Mouse (Mus musculus): Measurements from ENCODE around the gene P4hb. TPM values are rescaled to one million over a fixed set of nuclear protein-coding genes. Genes with fewer than 3 reads are reported as not detected.

Gene P4hb
- polyA plus RNA-seq, 1 experiment from 2014 or later: 635 TPM

- Histone ChIP-seq H3K36me3 (ENCODE audit: insufficient read depth, low read length) (peaks cover 30% of the 10 kb centered on the region), H3K27me3 (ENCODE audit: insufficient read depth, low read length) (no peaks in the 10 kb centered on the region), H3K4me1 (replicated peaks; ENCODE audit: insufficient read depth, low read length) (peaks cover 6% of the 10 kb centered on the region; the same call in 1 of the 2 replicates), H3K27ac (peak overlapping the region; percentile 82), H3K9ac (ENCODE audit: low read depth, low read length) (peak overlapping the region; percentile 72), H3K4me3 (replicated peaks; ENCODE audit: low read depth, low read length) (peak overlapping the region; percentile 74), H3K4me2 (ENCODE audit: low read length) (peak overlapping the region; percentile 62), H3K9me3 (replicated peaks; ENCODE audit: low read length) (no peaks in the 10 kb centered on the region)
- TF ChIP-seq CTCF (IDR thresholded peaks at IDR 0.05; ENCODE audit: low read depth): no peak
- peak; percentile 20 for DNase-seq (ENCODE audit: low spot score)
- WGBS: 43% methylated on average over 4 of the region's 4 CpGs
- no peak; the same call in 1 of the 2 replicates for ATAC-seq (replicated peaks; ENCODE audit: low FRiP score, low read depth)
Observed at GRCm38 (mm10) chr11:120616617-120617294, 43.7 kb upstream of the P4hb start.

GRCm38 (mm10) chr11:120615606-120616203 lies 42.7 kb upstream of the P4hb start:
- peaks cover 34% of the 10 kb centered on the region for H3K36me3 ChIP-seq (ENCODE audit: insufficient read depth, low read length)
- H3K4me1 ChIP-seq (replicated peaks; ENCODE audit: insufficient read depth, low read length): peaks cover 6% of the 10 kb centered on the region; the same call in 1 of the 2 replicates
- no peak overlapping the region for H3K4me3 ChIP-seq (replicated peaks; ENCODE audit: low read depth, low read length)
- H3K27ac ChIP-seq: no peak overlapping the region
- WGBS: 91% methylated on average over 11 of the region's 11 CpGs
- H3K4me2 ChIP-seq (ENCODE audit: low read length): no peak overlapping the region
- ATAC-seq (replicated peaks; ENCODE audit: low FRiP score, low read depth) (no peak), DNase-seq (ENCODE audit: low spot score) (no peak)
- no peak overlapping the region for H3K9ac ChIP-seq (ENCODE audit: low read depth, low read length)
- no peak for TF ChIP-seq CTCF (IDR thresholded peaks at IDR 0.05; ENCODE audit: low read depth)
- no peaks in the 10 kb centered on the region for H3K9me3 ChIP-seq (replicated peaks; ENCODE audit: low read length)
- no peaks in the 10 kb centered on the region for H3K27me3 ChIP-seq (ENCODE audit: insufficient read depth, low read length)

- Histone ChIP-seq H3K27me3 (ENCODE audit: insufficient read depth, low read length) (no peaks in the 10 kb centered on the region), H3K9me3 (replicated peaks; ENCODE audit: low read length) (no peaks in the 10 kb centered on the region), H3K4me1 (replicated peaks; ENCODE audit: insufficient read depth, low read length) (peaks cover 6% of the 10 kb centered on the region; the same call in 1 of the 2 replicates), H3K4me2 (ENCODE audit: low read length) (no peak overlapping the region), H3K9ac (ENCODE audit: low read depth, low read length) (no peak overlapping the region), H3K27ac (no peak overlapping the region), H3K4me3 (replicated peaks; ENCODE audit: low read depth, low read length) (no peak overlapping the region), H3K36me3 (ENCODE audit: insufficient read depth, low read length) (peaks cover 32% of the 10 kb centered on the region)
- 93% methylated on average over 6 of the region's 6 CpGs for WGBS
- no peak for TF ChIP-seq CTCF (IDR thresholded peaks at IDR 0.05; ENCODE audit: low read depth)
- ATAC-seq (replicated peaks; ENCODE audit: low FRiP score, low read depth) (no peak), DNase-seq (ENCODE audit: low spot score) (no peak)
Observed at GRCm38 (mm10) chr11:120615167-120615566, 42.1 kb upstream of the P4hb start.

GRCm38 (mm10) chr11:120613976-120614375 lies 40.9 kb upstream of the P4hb start:
- peaks cover 26% of the 10 kb centered on the region for H3K36me3 ChIP-seq (ENCODE audit: insufficient read depth, low read length)
- no peak overlapping the region for H3K27ac ChIP-seq
- no peak overlapping the region for H3K4me3 ChIP-seq (replicated peaks; ENCODE audit: low read depth, low read length)
- TF ChIP-seq CTCF (IDR thresholded peaks at IDR 0.05; ENCODE audit: low read depth): no peak
- 83% methylated on average over 8 of the region's 8 CpGs for WGBS
- no peak for DNase-seq (ENCODE audit: low spot score)
- no peaks in the 10 kb centered on the region for H3K9me3 ChIP-seq (replicated peaks; ENCODE audit: low read length)
- no peak overlapping the region for H3K4me2 ChIP-seq (ENCODE audit: low read length)
- no peak for ATAC-seq (replicated peaks; ENCODE audit: low FRiP score, low read depth)
- H3K27me3 ChIP-seq (ENCODE audit: insufficient read depth, low read length): no peaks in the 10 kb centered on the region
- H3K4me1 ChIP-seq (replicated peaks; ENCODE audit: insufficient read depth, low read length): peaks cover 7% of the 10 kb centered on the region
- no peak overlapping the region for H3K9ac ChIP-seq (ENCODE audit: low read depth, low read length)

- no peak overlapping the region for H3K27ac ChIP-seq
- no peak overlapping the region for H3K4me2 ChIP-seq (ENCODE audit: low read length)
- no peak overlapping the region for H3K4me3 ChIP-seq (replicated peaks; ENCODE audit: low read depth, low read length)
- ATAC-seq (replicated peaks; ENCODE audit: low FRiP score, low read depth) (no peak), DNase-seq (ENCODE audit: low spot score) (no peak)
- H3K9ac ChIP-seq (ENCODE audit: low read depth, low read length): no peak overlapping the region
- 92% methylated on average over 10 of the region's 10 CpGs for WGBS
- TF ChIP-seq CTCF (IDR thresholded peaks at IDR 0.05; ENCODE audit: low read depth): no peak
- H3K9me3 ChIP-seq (replicated peaks; ENCODE audit: low read length): no peaks in the 10 kb centered on the region
- H3K36me3 ChIP-seq (ENCODE audit: insufficient read depth, low read length): peaks cover 26% of the 10 kb centered on the region
- H3K4me1 ChIP-seq (replicated peaks; ENCODE audit: insufficient read depth, low read length): peaks cover 11% of the 10 kb centered on the region
- no peaks in the 10 kb centered on the region for H3K27me3 ChIP-seq (ENCODE audit: insufficient read depth, low read length)
Observed at GRCm38 (mm10) chr11:120613481-120613972, 40.5 kb upstream of the P4hb start.

- Histone ChIP-seq H3K4me2 (ENCODE audit: low read length) (no peak overlapping the region), H3K9me3 (replicated peaks; ENCODE audit: low read length) (no peaks in the 10 kb centered on the region), H3K36me3 (ENCODE audit: insufficient read depth, low read length) (peaks cover 26% of the 10 kb centered on the region), H3K4me3 (replicated peaks; ENCODE audit: low read depth, low read length) (no peak overlapping the region), H3K9ac (ENCODE audit: low read depth, low read length) (no peak overlapping the region), H3K27ac (no peak overlapping the region), H3K4me1 (replicated peaks; ENCODE audit: insufficient read depth, low read length) (peaks cover 12% of the 10 kb centered on the region), H3K27me3 (ENCODE audit: insufficient read depth, low read length) (no peaks in the 10 kb centered on the region)
- DNase-seq (ENCODE audit: low spot score) (peak; percentile 81), ATAC-seq (replicated peaks; ENCODE audit: low FRiP score, low read depth) (peak; percentile 18)
- TF ChIP-seq CTCF (IDR thresholded peaks at IDR 0.05; ENCODE audit: low read depth): peak; percentile 88
- 43% methylated on average over 6 of the region's 6 CpGs for WGBS
Observed at GRCm38 (mm10) chr11:120612763-120613162, 39.7 kb upstream of the P4hb start.
